Mouse (Mus musculus) megakaryocyte, embryonic 14.5 days (primary cell): ENCODE measurements around the gene Cenpa. TPM values are rescaled to one million over a fixed set of nuclear protein-coding genes. Genes with fewer than 3 reads are reported as not detected.

ENCODE experiments used
- H3K27me3 ChIP-seq: replicated peaks from 2 replicates; pipeline ENCODE3; 2012; ENCODE audit warnings: inconsistent platforms
- H3K36me3 ChIP-seq: replicated peaks from 2 replicates; pipeline ENCODE3; 2012; ENCODE audit warnings: low read length, inconsistent platforms, mixed read lengths
- H3K4me1 ChIP-seq: 2 replicates; pipeline ENCODE4 v1.6.1; 2012; ENCODE audit warnings: inconsistent platforms
- H3K4me3 ChIP-seq: replicated peaks from 2 replicates; pipeline ENCODE3; 2012; ENCODE audit warnings: moderate library complexity, mild to moderate bottlenecking, inconsistent platforms
- H3K9me3 ChIP-seq: 2 replicates; pipeline ENCODE4 v1.6.1; 2012; ENCODE audit warnings: inconsistent platforms
- FLI1 ChIP-seq: IDR thresholded peaks from 2 replicates; pipeline ENCODE4 v1.6.1; 2012; ENCODE audit warnings: low read length, inconsistent platforms, mixed read lengths
- GATA1 ChIP-seq: IDR thresholded peaks from 3 replicates; pipeline ENCODE4 v1.6.1; 2012; ENCODE audit warnings: mixed read lengths, low read length, inconsistent platforms, borderline replicate concordance
- polyA plus RNA-seq: library from polyadenylated mRNA; stranded (reverse); fragments of >175 nt; gene quantifications from 2 replicates; pipeline ENCODE4 v1.2.3, GENCODE M21; 2012; ENCODE audit warnings: low replicate concordance; ENCODE audit not compliant: insufficient read depth

Gene Cenpa
- polyA plus RNA-seq, 1 experiment, result 208 TPM

GRCm38 (mm10) chr5:30623380-30623779 is 43.2 kb upstream of the Cenpa start:
- Histone ChIP-seq H3K27me3 (peaks cover 88% of the 10 kb centered on the region), H3K4me1 (peaks cover 20% of the 10 kb centered on the region), H3K36me3 (no peaks in the 10 kb centered on the region), H3K4me3 (no peak overlapping the region), H3K9me3 (peaks cover 6% of the 10 kb centered on the region; the same call in 1 of the 2 replicates)
- TF ChIP-seq FLI1 (no peak), GATA1 (no peak)

DNA sequence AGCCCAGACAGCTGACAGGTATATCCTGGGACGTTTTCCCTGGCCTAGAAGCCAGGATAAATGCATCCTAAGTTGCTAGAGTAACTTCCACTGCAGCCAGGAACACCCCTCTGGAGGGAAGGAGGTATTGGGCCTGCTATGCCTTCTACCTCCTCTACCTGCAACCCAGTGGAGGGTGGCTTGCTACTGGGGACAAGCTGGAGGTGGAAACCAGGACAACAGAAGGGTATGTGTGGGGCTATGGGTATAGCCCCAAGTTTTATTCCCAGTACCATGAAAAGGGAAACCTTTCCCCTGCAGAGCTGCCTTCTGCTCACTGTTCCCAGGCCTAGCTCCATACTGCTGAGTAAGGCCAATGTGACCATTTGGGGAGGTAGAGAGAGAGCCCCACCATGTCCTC is 42.3 kb upstream of the Cenpa start:
- peaks cover 88% of the 10 kb centered on the region for H3K27me3 ChIP-seq
- H3K4me3 ChIP-seq, result no peak overlapping the region
- peaks cover 6% of the 10 kb centered on the region; the same call in 1 of the 2 replicates for H3K9me3 ChIP-seq
- no peaks in the 10 kb centered on the region for H3K36me3 ChIP-seq
- peaks cover 20% of the 10 kb centered on the region for H3K4me1 ChIP-seq
- no peak for TF ChIP-seq GATA1

GRCm38 (mm10) chr5:30624908-30625307 is 41.7 kb upstream of the Cenpa start:
- Histone ChIP-seq H3K4me1 (peaks cover 20% of the 10 kb centered on the region), H3K27me3 (peaks cover 88% of the 10 kb centered on the region)
- no peak for TF ChIP-seq GATA1
- TF ChIP-seq FLI1, result no peak

GRCm38 (mm10) chr5:30625379-30625778 is 41.2 kb upstream of the Cenpa start:
- H3K4me1 ChIP-seq, result peaks cover 20% of the 10 kb centered on the region
- H3K27me3 ChIP-seq, result peaks cover 92% of the 10 kb centered on the region
- TF ChIP-seq FLI1 (no peak), GATA1 (no peak)
- H3K4me3 ChIP-seq, result no peak overlapping the region
- H3K36me3 ChIP-seq, result no peaks in the 10 kb centered on the region
- H3K9me3 ChIP-seq, result peaks cover 6% of the 10 kb centered on the region; the same call in 1 of the 2 replicates

More at GRCm38 (mm10) chr5:30624908-30625307, 41.7 kb upstream of the Cenpa start:
- Histone ChIP-seq H3K9me3 (peaks cover 6% of the 10 kb centered on the region; the same call in 1 of the 2 replicates), H3K4me3 (no peak overlapping the region), H3K36me3 (no peaks in the 10 kb centered on the region)

DNA sequence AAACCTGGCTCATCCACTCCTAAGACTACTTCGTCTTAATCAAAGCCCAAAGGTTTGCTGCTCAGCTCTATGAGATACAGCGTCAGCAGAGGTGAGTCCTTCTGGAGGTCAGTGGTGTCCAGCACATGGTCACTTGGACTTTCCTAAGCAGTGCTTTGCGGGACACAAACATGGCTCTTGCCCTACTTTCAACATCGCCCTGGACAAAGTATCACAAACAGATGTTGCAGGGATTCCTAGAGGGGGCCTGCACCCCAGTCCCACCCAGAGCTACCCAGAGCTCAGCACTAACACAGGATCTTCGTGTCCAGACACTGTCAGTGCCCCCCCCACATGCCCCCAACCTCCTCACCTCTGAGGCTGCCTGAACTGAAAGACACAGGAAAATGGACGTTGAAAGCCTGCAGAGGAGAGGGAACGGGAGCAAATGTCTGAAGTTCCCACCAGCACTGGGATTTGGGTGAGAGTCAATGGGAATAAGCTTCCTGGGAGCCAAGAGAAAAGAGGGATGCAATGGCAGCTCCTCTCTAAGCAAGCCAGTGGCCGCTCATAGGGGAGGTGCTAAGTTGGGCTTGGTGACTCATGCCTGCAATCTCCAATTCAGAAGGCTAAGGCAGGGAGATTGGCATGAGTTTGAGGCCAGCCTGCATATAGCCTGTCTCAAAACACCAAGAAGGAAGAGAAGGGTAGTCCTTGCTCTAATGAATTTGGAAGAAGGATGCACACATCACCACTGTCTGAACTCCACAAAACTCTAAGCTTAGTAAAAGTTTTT is 40.1 kb upstream of the Cenpa start:
- Histone ChIP-seq H3K9me3 (peaks cover 6% of the 10 kb centered on the region; the same call in 1 of the 2 replicates), H3K4me3 (no peak overlapping the region), H3K4me1 (peaks cover 17% of the 10 kb centered on the region), H3K27me3 (peaks cover 92% of the 10 kb centered on the region), H3K36me3 (no peaks in the 10 kb centered on the region)
- TF ChIP-seq GATA1 (no peak), FLI1 (no peak)

- H3K4me1 ChIP-seq, result peaks cover 7% of the 10 kb centered on the region; the same call in 1 of the 2 replicates
- TF ChIP-seq FLI1, result no peak
- no peak for TF ChIP-seq GATA1
- peaks cover 85% of the 10 kb centered on the region for H3K27me3 ChIP-seq
- no peak overlapping the region for H3K4me3 ChIP-seq
- H3K36me3 ChIP-seq, result no peaks in the 10 kb centered on the region
- no peaks in the 10 kb centered on the region for H3K9me3 ChIP-seq
These were observed 38.1 kb upstream of the Cenpa start for GRCm38 (mm10) chr5:30628511-30628910.

GRCm38 (mm10) chr5:30630401-30630800 is 36.2 kb upstream of the Cenpa start:
- H3K27me3 ChIP-seq, result peaks cover 86% of the 10 kb centered on the region
- H3K9me3 ChIP-seq, result no peaks in the 10 kb centered on the region
- TF ChIP-seq FLI1 (no peak), GATA1 (no peak)
- no peaks in the 10 kb centered on the region for H3K36me3 ChIP-seq
- H3K4me3 ChIP-seq, result no peak overlapping the region
- 0 out of 2 replicates have a peak, but pooled peaks cover 3% of the 10 kb centered on the region for H3K4me1 ChIP-seq

- no peak for TF ChIP-seq GATA1
- TF ChIP-seq FLI1, result no peak
- H3K4me1 ChIP-seq, result 0 out of 2 replicates have a peak, but pooled peaks cover 3% of the 10 kb centered on the region
- H3K36me3 ChIP-seq, result no peaks in the 10 kb centered on the region
- H3K4me3 ChIP-seq, result no peak overlapping the region
- H3K9me3 ChIP-seq, result no peaks in the 10 kb centered on the region
- peaks cover 85% of the 10 kb centered on the region for H3K27me3 ChIP-seq
These were observed 34.4 kb upstream of the Cenpa start for GRCm38 (mm10) chr5:30632134-30632533.

GRCm38 (mm10) chr5:30636994-30637393 is 29.6 kb upstream of the Cenpa start:
- peaks cover 20% of the 10 kb centered on the region for H3K4me1 ChIP-seq
- TF ChIP-seq FLI1, result no peak
- no peak for TF ChIP-seq GATA1
- H3K4me3 ChIP-seq, result no peak overlapping the region

DNA sequence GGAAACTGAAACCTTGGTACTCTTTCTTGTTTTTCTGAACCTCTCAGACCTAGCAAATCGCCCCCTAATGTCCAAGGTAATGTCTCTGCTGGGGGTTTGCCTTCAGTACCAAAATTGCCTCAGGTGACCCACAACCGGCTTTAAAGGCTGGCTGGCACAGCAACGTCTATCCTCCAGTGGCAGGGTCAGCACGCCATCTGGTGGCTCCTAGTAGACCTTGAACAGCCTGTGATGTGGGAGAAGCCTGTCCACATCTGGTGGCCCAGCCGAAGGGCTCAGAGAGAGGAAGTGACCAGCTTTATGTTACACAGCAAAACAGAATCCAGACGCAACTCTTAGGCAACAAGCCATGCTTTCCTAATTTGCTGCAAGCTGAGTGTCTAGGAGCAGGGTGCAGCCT is 28.5 kb upstream of the Cenpa start:
- Histone ChIP-seq H3K4me3 (peak overlapping the region; percentile 26), H3K4me1 (peaks cover 21% of the 10 kb centered on the region), H3K27me3 (peaks cover 78% of the 10 kb centered on the region), H3K36me3 (no peaks in the 10 kb centered on the region), H3K9me3 (no peaks in the 10 kb centered on the region)
- no peak for TF ChIP-seq GATA1
- no peak for TF ChIP-seq FLI1

More at GRCm38 (mm10) chr5:30636994-30637393, 29.6 kb upstream of the Cenpa start:
- Histone ChIP-seq H3K9me3 (no peaks in the 10 kb centered on the region), H3K36me3 (no peaks in the 10 kb centered on the region), H3K27me3 (peaks cover 79% of the 10 kb centered on the region)
